Comparison of ENCODE assay signal across 19 mouse cellular contexts in genomic region chrX:163899431-163900020, GRCm38 (mm10). TPM values are rescaled to one million over a fixed set of nuclear protein-coding genes. Genes with fewer than 3 reads are reported as not detected.
DNase-seq lines count a peak whose midpoint lies in the region; ATAC-seq and TF ChIP-seq lines count a peak whose summit lies in the region.
"Had no signal": no experiment of that assay in that cellular context is flagged by ENCODE, and none has a peak within 500 bp of the region (broad histone marks: within the 10 kb centered on the region; RNA-seq: fewer than 3 reads in every experiment).

No protein-coding gene starts in this region.

- DNase-seq in lung, postnatal 36 days = peak; percentile 11
- DNase-seq in lung, adult 2 months = no peak
- DNase-seq in R1 (ENCODE audit: low read depth, low spot score) = peak; percentile 65
- no peak for DNase-seq in neural tube, embryonic 10.5 days (ENCODE audit: extremely low spot score, low spot score)
- DNase-seq in testis, postnatal 10 days (ENCODE audit: low spot score) = no peak
- no peak for DNase-seq in cerebellum, adult 2 months
- DNase-seq: adrenal gland, postnatal 14 days; cerebellum, adult 11-12 months; cerebellum, postnatal 14 days; gastrocnemius, postnatal 14 days; heart, postnatal 36 days had no signal

- no peaks in the 10 kb centered on the region for H3K27me3 ChIP-seq in cerebellum, adult 2 months (ENCODE audit: control insufficient read depth, insufficient read depth, low read length)
- H3K27me3 ChIP-seq: embryonic facial prominence, embryonic 12.5 days; heart, embryonic 13.5 days had no signal

- H3K27ac ChIP-seq in cerebellum, adult 2 months (ENCODE audit: insufficient read depth, low read length) = no peak overlapping the region
- H3K27ac ChIP-seq: embryonic facial prominence, embryonic 12.5 days; heart, embryonic 13.5 days; hindbrain, embryonic 13.5 days; hindbrain, postnatal 0 days had no signal

- no peak for TF ChIP-seq CTCF in lung, adult 2 months (IDR thresholded peaks at IDR 0.05; ENCODE audit: insufficient read depth, low read length)
- TF ChIP-seq CTCF in cerebellum, adult 2 months (IDR thresholded peaks at IDR 0.05; ENCODE audit: borderline replicate concordance, insufficient read depth, low read depth, low read length) = no peak

- TF ChIP-seq POLR2A in lung, adult 2 months (IDR thresholded peaks at IDR 0.05; ENCODE audit: borderline replicate concordance, extremely low read depth, low read depth, low read length) = no peak
- no peak for TF ChIP-seq POLR2A in cerebellum, adult 2 months (IDR thresholded peaks at IDR 0.05; ENCODE audit: borderline replicate concordance, insufficient read depth, low read length)

- H3K4me1 ChIP-seq in lung, adult 2 months (ENCODE audit: control insufficient read depth, insufficient read depth, low read length) = no peaks in the 10 kb centered on the region
- no peaks in the 10 kb centered on the region for H3K4me1 ChIP-seq in cerebellum, adult 2 months (ENCODE audit: control insufficient read depth, insufficient read depth, low read length)
- H3K4me1 ChIP-seq: embryonic facial prominence, embryonic 12.5 days; heart, embryonic 13.5 days; hindbrain, embryonic 13.5 days had no signal

- H3K4me3 ChIP-seq in lung, adult 2 months (replicated peaks; ENCODE audit: extremely low read depth, low read depth, low read length) = no peak overlapping the region
- H3K4me3 ChIP-seq in cerebellum, adult 2 months (replicated peaks; ENCODE audit: insufficient read depth, low read depth, low read length) = no peak overlapping the region
- H3K4me3 ChIP-seq: embryonic facial prominence, embryonic 12.5 days; heart, embryonic 13.5 days; hindbrain, embryonic 13.5 days had no signal

- peak; percentile 29 to 56; a peak in 2 of 4 replicates for ATAC-seq in hematopoietic stem cell, adult 5-6 weeks (replicated peaks in 1 of 2; ENCODE audit: insufficient read depth in 1 of 2, low FRiP score in 2 of 2, low TSS enrichment in 1 of 2, low read depth in 1 of 2, poor library complexity in 2 of 2, severe bottlenecking in 2 of 2)
- ATAC-seq in neutrophil, adult 5-6 weeks (ENCODE audit: extremely low read depth, insufficient number of reproducible peaks, low FRiP score, poor library complexity, severe bottlenecking) = peak; percentile 72
- ATAC-seq: activated CD4-positive, CD25-positive, alpha-beta regulatory T cell, adult 4 months; forebrain, embryonic 16.5 days; hindbrain, postnatal 0 days had no signal

- 47% methylated on average over 5 of the region's 5 CpGs for WGBS in lung, adult 2 months
- 48% methylated on average over 5 of the region's 5 CpGs for WGBS in cerebellum, adult 2 months

RNA-seq across cellular contexts. Expression of gene Ap1s2, which starts 9.3 kb away (rescaled TPM):
- polyA plus RNA-seq in lung, adult 2 months (2012; rRNA removed) = 4.1 and 6.6 TPM in 2 replicates
- 13.8 and 24.0 TPM in 2 replicates for total RNA-seq in hematopoietic stem cell, adult 5-6 weeks (2017)
- 61.6 and 77.7 TPM in 2 replicates for total RNA-seq in neutrophil, adult 5-6 weeks (2017)
- polyA plus RNA-seq in cerebellum, adult 2 months (2012; rRNA removed) = 51.1 and 57.8 TPM in 2 replicates

RNA-seq across cellular contexts. Expression of gene Zrsr2, which starts 58.9 kb away (rescaled TPM):
- 9.7 and 13.5 TPM in 2 replicates for polyA plus RNA-seq in lung, adult 2 months (2012; rRNA removed)
- total RNA-seq in hematopoietic stem cell, adult 5-6 weeks (2017) = 58.7 and 87.7 TPM in 2 replicates
- 52.7 and 58.8 TPM in 2 replicates for total RNA-seq in neutrophil, adult 5-6 weeks (2017)
- 32.4 and 36.8 TPM in 2 replicates for polyA plus RNA-seq in cerebellum, adult 2 months (2012; rRNA removed)

Comparison
In these comparisons a context has a peak if more than half of its experiments do, and no peak if none do; other contexts are left out.
1. DNase-seq: peak in lung, postnatal 36 days (single experiment) and R1 (single experiment); none in lung, adult 2 months (single experiment), neural tube, embryonic 10.5 days (single experiment), testis, postnatal 10 days (single experiment) and cerebellum, adult 2 months (0 of 2).